Mouse (Mus musculus) spleen, embryonic (tissue): ENCODE data around the gene Zfp248.

Source experiments
- CTCF ChIA-PET: fragments of 350-600 bp; sonication (Branson Sonifier 250); formaldehyde crosslinking; loops from one replicate; lab custom pipeline; 2022; lab: Charles Lee

Zfp248 gene

GRCm38 (mm10) chr6:118455042-118455631, at the start of gene Zfp248:
Gene Zfp248, minus strand, starts transcription at chr6:118455528.
- CTCF ChIA-PET, result interaction anchor here (1.3 kb wide), 1 partner anchor 8 kb away, joined by 4 read pairs; no protein-coding TSS in a partner anchor

GRCm38 (mm10) chr6:118499010-118499409, 43.7 kb upstream of the Zfp248 start:
- CTCF ChIA-PET, result no interaction called here

GRCm38 (mm10) chr6:118482125-118482524, 26.8 kb upstream of the Zfp248 start:
- CTCF ChIA-PET, result interaction anchor here (0.5 kb wide), 1 partner anchor 50 kb away, joined by 6 read pairs; no protein-coding TSS in a partner anchor

- CTCF ChIA-PET, result no interaction called here
Observed at GRCm38 (mm10) chr6:118478957-118479708, 23.8 kb upstream of the Zfp248 start, which contains the start of gene Zfp9. Gene Zfp9, minus strand, starts transcription at chr6:118479320.

GRCm38 (mm10) chr6:118477875-118478785, 22.8 kb upstream of the Zfp248 start:
- CTCF ChIA-PET, result no interaction called here

GRCm38 (mm10) chr6:118462069-118462705, 6.9 kb upstream of the Zfp248 start:
- CTCF ChIA-PET, result no interaction called here

GRCm38 (mm10) chr6:118457726-118458125, 2.4 kb upstream of the Zfp248 start:
- CTCF ChIA-PET, result no interaction called here

- CTCF ChIA-PET, result interaction anchor here (1.3 kb wide), 1 partner anchor 8 kb away, joined by 4 read pairs; no protein-coding TSS in a partner anchor
Observed at GRCm38 (mm10) chr6:118454452-118454851, 876 bp downstream of the Zfp248 start.

GRCm38 (mm10) chr6:118431502-118431901, 23.8 kb downstream of the Zfp248 start:
- CTCF ChIA-PET, result interaction anchor here (0.6 to 0.7 kb wide), 3 partner anchors 41 to 1862 kb away, joined by 3 to 6 read pairs (median 3); no protein-coding TSS in a partner anchor

- CTCF ChIA-PET, result no interaction called here
Observed at GRCm38 (mm10) chr6:118426666-118427065, 28.7 kb downstream of the Zfp248 start.

GRCm38 (mm10) chr6:118419050-118419920, 36.0 kb downstream of the Zfp248 start, which contains the start of gene Bms1:
Gene Bms1, minus strand, starts transcription at chr6:118419474.
- CTCF ChIA-PET, result interaction anchor here (0.6 kb wide), 1 partner anchor 336 kb away, joined by 3 read pairs; no protein-coding TSS in a partner anchor

GRCm38 (mm10) chr6:118410428-118410827, 44.9 kb downstream of the Zfp248 start:
- CTCF ChIA-PET, result no interaction called here

- CTCF ChIA-PET, result no interaction called here
Observed at GRCm38 (mm10) chr6:118408510-118408909, 46.8 kb downstream of the Zfp248 start.

GRCm38 (mm10) chr6:118406421-118406820, 48.9 kb downstream of the Zfp248 start:
- CTCF ChIA-PET, result no interaction called here

GRCm38 (mm10) chr6:118390746-118391145, 64.6 kb downstream of the Zfp248 start:
- CTCF ChIA-PET, result interaction anchor here (0.7 kb wide), 1 partner anchor 40 kb away, joined by 6 read pairs; no protein-coding TSS in a partner anchor

GRCm38 (mm10) chr6:118385962-118386361, 69.4 kb downstream of the Zfp248 start:
- CTCF ChIA-PET, result no interaction called here

GRCm38 (mm10) chr6:118381234-118381633, 74.1 kb downstream of the Zfp248 start:
- CTCF ChIA-PET, result no interaction called here

- CTCF ChIA-PET, result no interaction called here
Observed at GRCm38 (mm10) chr6:118380630-118381029, 74.7 kb downstream of the Zfp248 start.

GRCm38 (mm10) chr6:118379451-118380167, 75.7 kb downstream of the Zfp248 start:
- CTCF ChIA-PET, result no interaction called here
